Mouse (Mus musculus): ENCODE measurements around the gene Tpbgl. TPM values are rescaled to one million over a fixed set of nuclear protein-coding genes. Genes with fewer than 3 reads are reported as not detected.

Gene Tpbgl
- polyA plus RNA-seq, 1 experiment from 2014 or later: 0.12 TPM

DNA sequence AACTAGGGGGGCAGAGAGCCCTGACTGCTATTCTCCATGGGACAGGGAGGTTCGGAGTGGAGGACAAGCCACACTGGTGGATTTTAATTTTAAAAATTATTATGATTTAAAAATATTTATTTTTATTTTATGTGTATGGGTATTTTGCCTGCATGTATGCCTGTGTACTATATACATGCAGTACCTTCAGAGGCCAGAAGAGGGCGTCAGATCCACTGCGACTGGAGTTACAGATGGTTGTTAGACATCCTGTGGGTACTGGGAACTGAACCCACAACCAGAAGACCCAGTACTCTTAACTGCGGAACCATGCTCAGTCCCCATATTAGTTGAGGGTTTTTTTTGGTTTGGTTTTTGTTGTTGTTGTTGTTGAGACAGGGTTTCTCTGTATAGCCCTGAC, 28.2 kb downstream of the Tpbgl start:
- ATAC-seq (ENCODE audit: insufficient number of reproducible peaks, low FRiP score, low TSS enrichment, low read depth) (no peak), DNase-seq (ENCODE audit: low spot score) (no peak)
- H3K4me2 ChIP-seq (ENCODE audit: low read depth, severe bottlenecking): no peak overlapping the region
- H3K4me1 ChIP-seq (ENCODE audit: control insufficient read depth, insufficient read depth, low read length): no peaks in the 10 kb centered on the region
- no peak overlapping the region for H3K27ac ChIP-seq (replicated peaks; ENCODE audit: low read depth, low read length)
- no peak overlapping the region for H3K4me3 ChIP-seq (ENCODE audit: low read depth, low read length)
- peaks cover 2% of the 10 kb centered on the region; the same call in 1 of the 2 replicates for H3K36me3 ChIP-seq (ENCODE audit: control insufficient read depth, insufficient read depth, low read length)
- H3K9ac ChIP-seq (ENCODE audit: low read length): no peak overlapping the region
- WGBS: 75% methylated on average over 4 of the region's 4 CpGs
- H3K27me3 ChIP-seq (ENCODE audit: control insufficient read depth, insufficient read depth, low read length): no peaks in the 10 kb centered on the region
- H3K9me3 ChIP-seq (ENCODE audit: control insufficient read depth, low read length): no peaks in the 10 kb centered on the region

DNA sequence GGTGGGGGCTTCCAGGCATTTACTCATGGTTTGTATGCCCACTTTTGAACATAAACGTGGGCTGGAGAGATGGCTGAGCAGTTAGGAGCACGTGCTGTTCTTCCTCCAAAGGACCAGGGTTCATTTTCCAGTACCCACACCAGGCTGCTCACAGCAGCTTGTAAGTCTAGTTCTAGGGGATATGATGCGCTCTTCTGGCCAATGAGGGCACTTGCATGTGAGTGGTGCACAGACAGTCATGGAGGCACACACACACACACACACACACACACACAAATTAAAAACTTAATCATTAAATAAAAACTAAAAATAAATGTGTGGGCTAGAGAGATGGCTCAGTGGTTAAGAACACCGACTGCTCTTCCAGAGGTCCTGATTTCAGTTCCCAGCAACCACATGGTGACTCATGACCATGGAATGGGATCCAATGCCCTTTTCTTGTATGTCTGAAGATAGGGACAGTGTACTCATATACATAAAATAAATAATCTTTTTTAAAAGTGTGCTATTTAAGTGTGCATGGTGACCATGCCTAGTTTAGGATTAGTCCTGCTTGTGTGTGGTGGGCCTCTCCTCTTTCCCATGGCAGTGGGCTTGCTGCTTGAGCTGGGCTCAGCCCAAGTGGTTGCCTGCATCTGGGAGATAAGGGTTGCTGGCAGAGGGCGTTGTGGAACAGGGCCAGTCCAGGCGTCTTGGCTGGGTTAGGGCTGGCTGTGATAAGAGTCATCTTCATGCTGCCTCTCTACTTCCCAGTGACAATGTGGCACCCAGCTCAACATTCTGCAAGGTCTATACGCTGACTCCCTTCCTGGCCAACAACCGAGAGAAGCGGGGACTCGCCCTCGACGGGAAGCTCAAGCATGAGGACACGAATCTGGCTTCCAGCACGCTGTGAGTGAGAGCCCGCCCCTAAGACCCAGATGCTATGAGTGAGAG, 32.8 kb downstream of the Tpbgl start:
- no peak overlapping the region for H3K4me3 ChIP-seq (ENCODE audit: low read depth, low read length)
- no peaks in the 10 kb centered on the region for H3K4me1 ChIP-seq (ENCODE audit: control insufficient read depth, insufficient read depth, low read length)
- ATAC-seq (ENCODE audit: insufficient number of reproducible peaks, low FRiP score, low TSS enrichment, low read depth) (no peak), DNase-seq (ENCODE audit: low spot score) (no peak)
- no peaks in the 10 kb centered on the region for H3K27me3 ChIP-seq (ENCODE audit: control insufficient read depth, insufficient read depth, low read length)
- H3K27ac ChIP-seq (replicated peaks; ENCODE audit: low read depth, low read length): no peak overlapping the region
- WGBS: 87% methylated on average over 15 of the region's 15 CpGs
- no peak overlapping the region for H3K9ac ChIP-seq (ENCODE audit: low read length)
- H3K36me3 ChIP-seq (ENCODE audit: control insufficient read depth, insufficient read depth, low read length): peaks cover 2% of the 10 kb centered on the region; the same call in 1 of the 2 replicates
- H3K9me3 ChIP-seq (ENCODE audit: control insufficient read depth, low read length): no peaks in the 10 kb centered on the region
- H3K4me2 ChIP-seq (ENCODE audit: low read depth, severe bottlenecking): no peak overlapping the region

DNA sequence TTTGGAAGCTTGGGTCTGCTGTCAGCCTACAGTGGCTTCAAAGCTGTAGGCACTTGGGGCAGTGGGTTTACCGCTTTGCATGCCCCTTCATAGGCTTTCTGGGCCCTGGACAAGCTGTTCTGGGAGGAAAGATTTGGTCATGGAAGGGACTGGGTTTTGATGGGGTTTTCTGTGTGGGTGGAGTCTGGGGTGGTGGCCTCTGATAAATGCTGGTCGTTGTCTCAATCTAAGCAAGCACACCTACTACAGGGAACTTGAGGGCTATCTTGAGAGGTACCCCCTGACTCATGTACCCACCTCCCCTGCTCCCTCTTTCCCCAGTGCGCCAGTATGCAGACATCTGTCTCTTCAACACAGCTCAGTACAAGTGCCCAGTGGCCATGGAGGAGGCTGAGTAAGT, 34.2 kb downstream of the Tpbgl start:
- DNase-seq (ENCODE audit: low spot score) (no peak), ATAC-seq (ENCODE audit: insufficient number of reproducible peaks, low FRiP score, low TSS enrichment, low read depth) (no peak)
- Histone ChIP-seq H3K36me3 (ENCODE audit: control insufficient read depth, insufficient read depth, low read length) (no peaks in the 10 kb centered on the region; the same call in 1 of the 2 replicates), H3K9me3 (ENCODE audit: control insufficient read depth, low read length) (no peaks in the 10 kb centered on the region), H3K4me1 (ENCODE audit: control insufficient read depth, insufficient read depth, low read length) (no peaks in the 10 kb centered on the region), H3K27me3 (ENCODE audit: control insufficient read depth, insufficient read depth, low read length) (no peaks in the 10 kb centered on the region), H3K9ac (ENCODE audit: low read length) (no peak overlapping the region), H3K27ac (replicated peaks; ENCODE audit: low read depth, low read length) (no peak overlapping the region), H3K4me2 (ENCODE audit: low read depth, severe bottlenecking) (no peak overlapping the region), H3K4me3 (ENCODE audit: low read depth, low read length) (no peak overlapping the region)
- 91% methylated on average over 3 of the region's 3 CpGs for WGBS

DNA sequence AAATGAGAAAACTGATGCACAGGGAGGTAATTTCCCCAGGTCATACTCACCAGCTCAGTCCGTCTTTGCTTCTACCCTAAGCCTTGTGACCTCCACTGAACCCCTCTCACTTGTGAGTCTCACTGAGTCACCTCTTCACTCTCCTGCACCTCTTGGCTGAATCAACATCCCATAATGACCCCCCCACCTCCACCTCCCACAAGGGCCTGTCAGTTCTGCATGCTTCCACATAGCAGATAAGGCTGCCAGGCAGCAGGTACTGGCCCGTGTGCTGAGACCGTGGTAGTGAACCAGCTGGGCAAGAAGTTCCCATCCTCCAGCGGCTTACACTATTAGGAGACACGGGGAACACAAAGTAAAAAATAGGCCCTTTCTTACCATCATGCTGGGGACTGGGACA, 36.3 kb downstream of the Tpbgl start:
- ATAC-seq (ENCODE audit: insufficient number of reproducible peaks, low FRiP score, low TSS enrichment, low read depth) (no peak), DNase-seq (ENCODE audit: low spot score) (no peak)
- Histone ChIP-seq H3K27me3 (ENCODE audit: control insufficient read depth, insufficient read depth, low read length) (no peaks in the 10 kb centered on the region), H3K9me3 (ENCODE audit: control insufficient read depth, low read length) (no peaks in the 10 kb centered on the region), H3K4me3 (ENCODE audit: low read depth, low read length) (no peak overlapping the region), H3K9ac (ENCODE audit: low read length) (no peak overlapping the region), H3K4me1 (ENCODE audit: control insufficient read depth, insufficient read depth, low read length) (no peaks in the 10 kb centered on the region), H3K4me2 (ENCODE audit: low read depth, severe bottlenecking) (no peak overlapping the region), H3K27ac (replicated peaks; ENCODE audit: low read depth, low read length) (no peak overlapping the region), H3K36me3 (ENCODE audit: control insufficient read depth, insufficient read depth, low read length) (no peaks in the 10 kb centered on the region)
- 91% methylated on average over 5 of the region's 5 CpGs for WGBS

DNA sequence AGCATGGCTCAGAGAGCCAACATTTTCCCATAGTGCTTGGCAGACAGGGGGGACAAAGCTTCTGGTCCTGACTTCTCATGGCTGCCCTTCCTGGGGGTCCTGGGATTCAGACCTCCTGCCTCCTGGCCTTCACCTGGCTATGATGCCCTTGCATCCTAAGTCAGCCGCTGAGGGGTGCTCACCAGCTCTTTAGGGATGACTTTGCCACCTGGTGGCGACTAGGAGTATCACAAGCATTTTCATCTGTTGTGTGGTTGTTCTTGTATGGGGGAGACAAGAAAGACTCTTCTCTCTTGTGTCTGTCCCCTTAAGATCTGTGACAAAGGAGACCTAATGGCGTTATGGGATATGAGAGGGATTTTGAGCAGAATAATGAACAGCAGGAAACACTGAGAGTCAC, 36.8 kb downstream of the Tpbgl start:
- Histone ChIP-seq H3K4me3 (ENCODE audit: low read depth, low read length) (no peak overlapping the region), H3K27ac (replicated peaks; ENCODE audit: low read depth, low read length) (no peak overlapping the region), H3K9me3 (ENCODE audit: control insufficient read depth, low read length) (no peaks in the 10 kb centered on the region), H3K4me2 (ENCODE audit: low read depth, severe bottlenecking) (no peak overlapping the region), H3K36me3 (ENCODE audit: control insufficient read depth, insufficient read depth, low read length) (no peaks in the 10 kb centered on the region), H3K27me3 (ENCODE audit: control insufficient read depth, insufficient read depth, low read length) (no peaks in the 10 kb centered on the region), H3K4me1 (ENCODE audit: control insufficient read depth, insufficient read depth, low read length) (no peaks in the 10 kb centered on the region), H3K9ac (ENCODE audit: low read length) (no peak overlapping the region)
- WGBS: 24% methylated on average over 3 of the region's 3 CpGs
- DNase-seq (ENCODE audit: low spot score) (peak; percentile 80), ATAC-seq (ENCODE audit: insufficient number of reproducible peaks, low FRiP score, low TSS enrichment, low read depth) (no peak)

DNA sequence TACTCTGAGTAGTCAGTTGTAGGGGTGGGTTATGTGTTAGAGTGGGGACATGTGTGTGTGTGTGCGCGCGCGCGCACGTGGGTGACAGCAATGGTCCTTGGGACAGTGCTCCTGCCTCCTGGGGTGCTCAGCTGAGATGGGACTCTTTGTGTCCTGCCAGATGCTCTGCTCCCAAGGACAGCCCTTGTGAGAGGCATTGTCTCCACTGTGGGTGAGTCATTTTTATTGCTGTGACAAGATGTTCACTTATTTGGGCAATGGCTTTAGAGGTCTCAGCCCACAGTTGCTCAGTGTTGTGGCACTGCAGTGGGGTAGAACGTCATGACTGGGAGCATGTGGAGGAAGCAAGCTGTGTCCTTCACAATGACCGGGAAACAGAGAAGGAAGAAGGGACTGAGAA, 40.9 kb downstream of the Tpbgl start:
- 85% methylated on average over 8 of the region's 8 CpGs for WGBS

DNA sequence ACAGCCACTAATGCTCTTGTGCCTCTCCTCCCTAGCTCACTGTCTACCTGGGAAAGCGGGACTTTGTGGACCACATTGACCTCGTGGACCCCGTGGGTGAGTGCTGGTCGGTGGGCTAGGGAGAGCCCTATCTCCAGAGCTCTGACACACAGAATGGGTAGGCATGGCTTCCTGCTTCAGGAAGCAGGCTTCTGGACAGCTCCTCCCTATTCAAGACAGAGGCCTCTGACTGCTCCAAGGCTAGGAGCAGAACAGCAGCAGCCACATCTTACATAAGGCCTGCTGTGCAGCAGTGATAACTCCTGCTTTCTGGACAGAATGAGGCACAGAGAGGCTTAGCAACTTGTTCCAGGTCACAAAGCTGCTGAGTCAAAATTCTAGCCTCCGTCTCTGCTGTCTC, 43.3 kb downstream of the Tpbgl start:
- Histone ChIP-seq H3K4me3 (ENCODE audit: low read depth, low read length) (no peak overlapping the region), H3K36me3 (ENCODE audit: control insufficient read depth, insufficient read depth, low read length) (no peaks in the 10 kb centered on the region), H3K27me3 (ENCODE audit: control insufficient read depth, insufficient read depth, low read length) (no peaks in the 10 kb centered on the region), H3K9ac (ENCODE audit: low read length) (no peak overlapping the region), H3K4me1 (ENCODE audit: control insufficient read depth, insufficient read depth, low read length) (0 out of 2 replicates have a peak, but pooled peaks cover 3% of the 10 kb centered on the region), H3K4me2 (ENCODE audit: low read depth, severe bottlenecking) (no peak overlapping the region), H3K9me3 (ENCODE audit: control insufficient read depth, low read length) (no peaks in the 10 kb centered on the region), H3K27ac (replicated peaks; ENCODE audit: low read depth, low read length) (no peak overlapping the region)
- no peak for DNase-seq (ENCODE audit: low spot score)
- ATAC-seq (ENCODE audit: insufficient number of reproducible peaks, low FRiP score, low TSS enrichment, low read depth): no peak
- 85% methylated on average over 5 of the region's 5 CpGs for WGBS

More for the DNA sequence above, 40.9 kb downstream of the Tpbgl start:
- H3K9me3 ChIP-seq (ENCODE audit: control insufficient read depth, low read length): no peaks in the 10 kb centered on the region
- H3K36me3 ChIP-seq (ENCODE audit: control insufficient read depth, insufficient read depth, low read length): no peaks in the 10 kb centered on the region
- H3K4me3 ChIP-seq (ENCODE audit: low read depth, low read length): no peak overlapping the region
- no peak overlapping the region for H3K4me2 ChIP-seq (ENCODE audit: low read depth, severe bottlenecking)
- DNase-seq (ENCODE audit: low spot score): no peak
- no peak for ATAC-seq (ENCODE audit: insufficient number of reproducible peaks, low FRiP score, low TSS enrichment, low read depth)
- H3K4me1 ChIP-seq (ENCODE audit: control insufficient read depth, insufficient read depth, low read length): no peaks in the 10 kb centered on the region
- no peak overlapping the region for H3K27ac ChIP-seq (replicated peaks; ENCODE audit: low read depth, low read length)
- H3K9ac ChIP-seq (ENCODE audit: low read length): no peak overlapping the region
- H3K27me3 ChIP-seq (ENCODE audit: control insufficient read depth, insufficient read depth, low read length): no peaks in the 10 kb centered on the region

DNA sequence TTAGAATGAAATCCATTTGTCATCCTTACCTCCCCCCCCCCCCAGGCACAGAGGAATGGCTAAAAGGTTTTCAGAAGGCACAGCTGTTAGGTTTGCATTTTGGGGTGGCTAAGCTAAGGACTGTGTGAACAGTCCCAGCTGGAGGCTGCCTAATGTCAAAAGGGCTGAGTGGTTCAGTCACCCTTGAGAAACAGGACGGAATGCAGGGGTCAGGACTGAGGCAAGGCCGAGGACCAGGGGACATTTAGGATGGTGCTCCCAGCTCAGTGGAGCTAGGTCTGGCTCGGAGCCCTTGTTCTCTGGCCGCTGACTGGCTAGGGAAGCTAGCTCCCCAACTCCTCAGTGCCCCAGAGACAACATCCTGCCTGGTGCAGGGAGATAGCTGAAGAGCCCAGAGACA, 44.0 kb downstream of the Tpbgl start:
- DNase-seq (ENCODE audit: low spot score): no peak
- H3K27ac ChIP-seq (replicated peaks; ENCODE audit: low read depth, low read length): no peak overlapping the region

More for the DNA sequence above, 44.0 kb downstream of the Tpbgl start:
- Histone ChIP-seq H3K9me3 (ENCODE audit: control insufficient read depth, low read length) (no peaks in the 10 kb centered on the region), H3K4me3 (ENCODE audit: low read depth, low read length) (no peak overlapping the region), H3K27me3 (ENCODE audit: control insufficient read depth, insufficient read depth, low read length) (no peaks in the 10 kb centered on the region), H3K4me1 (ENCODE audit: control insufficient read depth, insufficient read depth, low read length) (0 out of 2 replicates have a peak, but pooled peaks cover 3% of the 10 kb centered on the region), H3K9ac (ENCODE audit: low read length) (no peak overlapping the region), H3K36me3 (ENCODE audit: control insufficient read depth, insufficient read depth, low read length) (no peaks in the 10 kb centered on the region), H3K4me2 (ENCODE audit: low read depth, severe bottlenecking) (no peak overlapping the region)
- 65% methylated on average over 3 of the region's 4 CpGs for whole genome bisulfite sequencing
- no peak for ATAC-seq (ENCODE audit: insufficient number of reproducible peaks, low FRiP score, low TSS enrichment, low read depth)

All from limb, embryonic 11.5 days (tissue).